9 mouse cellular contexts compared by ENCODE assay signal in genomic region chr11:54303076-54303727, GRCm38 (mm10). TPM values are rescaled to one million over a fixed set of nuclear protein-coding genes. Genes with fewer than 3 reads are reported as not detected.
DNase-seq lines count a peak whose midpoint lies in the region; ATAC-seq lines count a peak whose summit lies in the region.
"Had no signal": no experiment of that assay in that cellular context is flagged by ENCODE, and none has a peak within 500 bp of the region (broad histone marks: within the 10 kb centered on the region; RNA-seq: fewer than 3 reads in every experiment).

No protein-coding gene starts in this region.

- H3K27me3 ChIP-seq in hindbrain, embryonic 13.5 days, result no peaks in the 10 kb centered on the region
- no peaks in the 10 kb centered on the region for H3K27me3 ChIP-seq in midbrain, embryonic 15.5 days (replicated peaks)

- H3K9ac ChIP-seq in hindbrain, embryonic 13.5 days, result peak overlapping the region; percentile 94
- H3K9ac ChIP-seq in midbrain, embryonic 15.5 days, result peak overlapping the region; percentile 89

- DNase-seq in CD4-positive, CD25-positive, alpha-beta regulatory T cell, adult 2 months (ENCODE audit: low read depth, low spot score), result peak; percentile 43
- peak; percentile 17 for DNase-seq in ovary, postnatal 14 days (ENCODE audit: low spot score)
- no peak for DNase-seq in ovary, adult 18-20 months (ENCODE audit: low spot score)
- DNase-seq in right cerebral cortex, adult 18-20 months, result no peak

- H3K36me3 ChIP-seq in hindbrain, embryonic 13.5 days, result no peaks in the 10 kb centered on the region
- no peaks in the 10 kb centered on the region for H3K36me3 ChIP-seq in midbrain, embryonic 15.5 days (replicated peaks)

- WGBS in hindbrain, embryonic 13.5 days, result 25% methylated on average over 6 of the region's 6 CpGs
- WGBS in midbrain, embryonic 15.5 days, result 12% methylated on average over 6 of the region's 6 CpGs

- H3K9me3 ChIP-seq in hindbrain, embryonic 13.5 days, result 0 out of 2 replicates have a peak, but pooled peaks cover 3% of the 10 kb centered on the region
- H3K9me3 ChIP-seq in midbrain, embryonic 15.5 days, result no peaks in the 10 kb centered on the region

- no peak for ATAC-seq in CD4-positive, CD25-positive, alpha-beta regulatory T cell, adult 4 months
- ATAC-seq in hindbrain, embryonic 13.5 days (ENCODE audit: low FRiP score), result peak; percentile 41
- ATAC-seq in midbrain, embryonic 15.5 days (replicated peaks), result peak; percentile 25; the same call in 1 of the 2 replicates
- no peak for ATAC-seq in megakaryocyte, adult 5-6 weeks (ENCODE audit: poor library complexity, severe bottlenecking)

- H3K4me3 ChIP-seq in hindbrain, embryonic 13.5 days, result peak overlapping the region; percentile 71
- peak overlapping the region; percentile 85 for H3K4me3 ChIP-seq in midbrain, embryonic 15.5 days

- peak overlapping the region; percentile 79 for H3K4me2 ChIP-seq in hindbrain, embryonic 13.5 days
- H3K4me2 ChIP-seq in midbrain, embryonic 15.5 days, result peak overlapping the region; percentile 56

- H3K27ac ChIP-seq in hindbrain, embryonic 13.5 days, result peak overlapping the region; percentile 94
- H3K27ac ChIP-seq in midbrain, embryonic 15.5 days, result peak overlapping the region; percentile 95

- H3K4me1 ChIP-seq in hindbrain, embryonic 13.5 days (replicated peaks), result peaks cover 44% of the 10 kb centered on the region
- peaks cover 36% of the 10 kb centered on the region for H3K4me1 ChIP-seq in midbrain, embryonic 15.5 days

RNA-seq across cellular contexts. Expression of gene Acsl6, which starts 0.4 kb away (rescaled TPM):
- not detected for polyA plus RNA-seq in CD4-positive, CD25-positive, alpha-beta regulatory T cell, adult 4 months (2017; shearing (Covaris generic))
- polyA plus RNA-seq in hindbrain, embryonic 13.5 days (2015; fragmentation: Nextera tagmentation; extraction: Ambion mirVana), result 39.6 and 40.4 TPM in 2 replicates
- 42.7 and 44.0 TPM in 2 replicates for polyA plus RNA-seq in midbrain, embryonic 15.5 days (2015; fragmentation: Nextera tagmentation; extraction: Ambion mirVana)
- 0.31 and 1.3 TPM in 2 replicates for total RNA-seq in megakaryocyte, adult 5-6 weeks (2015)
- 0.73 TPM in 1 of 2 replicates, not detected in the other for total RNA-seq in megakaryocyte, adult 5-6 weeks (2017)

RNA-seq across cellular contexts. Expression of gene Il3, which starts 36.1 kb away (rescaled TPM):
- polyA plus RNA-seq in CD4-positive, CD25-positive, alpha-beta regulatory T cell, adult 4 months (2017; shearing (Covaris generic)), result not detected
- polyA plus RNA-seq in hindbrain, embryonic 13.5 days (2015; fragmentation: Nextera tagmentation; extraction: Ambion mirVana), result not detected in 2 replicates
- not detected in 2 replicates for polyA plus RNA-seq in midbrain, embryonic 15.5 days (2015; fragmentation: Nextera tagmentation; extraction: Ambion mirVana)
- not detected in 2 replicates for total RNA-seq in megakaryocyte, adult 5-6 weeks (2015)
- total RNA-seq in megakaryocyte, adult 5-6 weeks (2017), result not detected in 2 replicates
- polyA plus RNA-seq: gonadal fat pad, adult 2 months had no signal

RNA-seq across cellular contexts. Expression of gene Csf2, which starts 53.7 kb away (rescaled TPM):
- 1 to 10 TPM in 1 of 2 experiments, under 1 TPM in 1; 0.89 to 1.2 TPM for polyA plus RNA-seq in CD4-positive, CD25-positive, alpha-beta regulatory T cell, adult 4 months (2017; shearing (Covaris generic))
- not detected in 2 replicates for polyA plus RNA-seq in hindbrain, embryonic 13.5 days (2015; fragmentation: Nextera tagmentation; extraction: Ambion mirVana)
- polyA plus RNA-seq in midbrain, embryonic 15.5 days (2015; fragmentation: Nextera tagmentation; extraction: Ambion mirVana), result not detected in 2 replicates
- not detected in 2 replicates for total RNA-seq in megakaryocyte, adult 5-6 weeks (2015)
- not detected in 2 replicates for total RNA-seq in megakaryocyte, adult 5-6 weeks (2017)
- polyA plus RNA-seq: gonadal fat pad, adult 2 months had no signal

Comparison
In these comparisons a context has a peak if more than half of its experiments do, and no peak if none do; other contexts are left out.
1. DNase-seq: peak in CD4-positive, CD25-positive, alpha-beta regulatory T cell, adult 2 months (single experiment) and ovary, postnatal 14 days (single experiment); none in ovary, adult 18-20 months (single experiment) and right cerebral cortex, adult 18-20 months (single experiment).
2. ATAC-seq: peak in hindbrain, embryonic 13.5 days (single experiment) and midbrain, embryonic 15.5 days (single experiment); none in CD4-positive, CD25-positive, alpha-beta regulatory T cell, adult 4 months (single experiment) and megakaryocyte, adult 5-6 weeks (single experiment).
3. RNA of gene Acsl6, which starts 0.4 kb away (polyA plus RNA-seq): 42.7 to 44.0 TPM in midbrain, embryonic 15.5 days and 39.6 to 40.4 TPM in hindbrain, embryonic 13.5 days; not detected in CD4-positive, CD25-positive, alpha-beta regulatory T cell, adult 4 months; every median in the first group is over 10 times any median in the second.